Mouse (Mus musculus) neural tube, embryonic 10.5 days (tissue): ENCODE measurements around the gene Gtf2i.

Experiments
- DNase-seq: peaks from one replicate; pipeline ENCODE4 v3.0.0-alpha.2; 2017; ENCODE audit warnings: low spot score; ENCODE audit errors: extremely low spot score

Gene Gtf2i

GRCm38 (mm10) chr5:134279371-134279770 lies 35.2 kb downstream of the Gtf2i start:
- no peak for DNase-seq

GRCm38 (mm10) chr5:134277109-134277508 lies 37.5 kb downstream of the Gtf2i start:
- DNase-seq = no peak

- DNase-seq = no peak
These were observed 39.0 kb downstream of the Gtf2i start for GRCm38 (mm10) chr5:134275556-134275955.

GRCm38 (mm10) chr5:134275021-134275420 lies 39.5 kb downstream of the Gtf2i start:
- no peak for DNase-seq

- no peak for DNase-seq
These were observed 40.8 kb downstream of the Gtf2i start for GRCm38 (mm10) chr5:134273761-134274160.

- DNase-seq = no peak
These were observed 41.8 kb downstream of the Gtf2i start for GRCm38 (mm10) chr5:134272761-134273160.

- DNase-seq = no peak
These were observed 43.1 kb downstream of the Gtf2i start for GRCm38 (mm10) chr5:134271421-134271820.

GRCm38 (mm10) chr5:134270566-134270965 lies 44.0 kb downstream of the Gtf2i start:
- no peak for DNase-seq

GRCm38 (mm10) chr5:134269751-134270150 lies 44.8 kb downstream of the Gtf2i start:
- no peak for DNase-seq

- no peak for DNase-seq
These were observed 45.8 kb downstream of the Gtf2i start for GRCm38 (mm10) chr5:134268751-134269150.

GRCm38 (mm10) chr5:134266404-134266803 lies 48.2 kb downstream of the Gtf2i start:
- DNase-seq = no peak

GRCm38 (mm10) chr5:134265890-134266289 lies 48.7 kb downstream of the Gtf2i start:
- no peak for DNase-seq

- DNase-seq = no peak
These were observed 54.4 kb downstream of the Gtf2i start for GRCm38 (mm10) chr5:134260001-134260636.

- no peak for DNase-seq
These were observed 55.6 kb downstream of the Gtf2i start for GRCm38 (mm10) chr5:134258934-134259333.

GRCm38 (mm10) chr5:134258395-134258794 lies 56.2 kb downstream of the Gtf2i start:
- DNase-seq = no peak

- no peak for DNase-seq
These were observed 57.1 kb downstream of the Gtf2i start for GRCm38 (mm10) chr5:134257349-134258031.

- DNase-seq = no peak
These were observed 59.3 kb downstream of the Gtf2i start for GRCm38 (mm10) chr5:134255294-134255693.

- no peak for DNase-seq
These were observed 60.8 kb downstream of the Gtf2i start for GRCm38 (mm10) chr5:134253806-134254205.

- DNase-seq = no peak
These were observed 63.5 kb downstream of the Gtf2i start for GRCm38 (mm10) chr5:134251083-134251482.

GRCm38 (mm10) chr5:134250601-134251000 lies 64.0 kb downstream of the Gtf2i start:
- DNase-seq = no peak

- no peak for DNase-seq
These were observed 65.3 kb downstream of the Gtf2i start for GRCm38 (mm10) chr5:134249245-134249649.

- no peak for DNase-seq
These were observed 65.8 kb downstream of the Gtf2i start for GRCm38 (mm10) chr5:134248608-134249244.

GRCm38 (mm10) chr5:134246146-134246545 lies 68.4 kb downstream of the Gtf2i start:
- DNase-seq = no peak
